Mouse (Mus musculus): ENCODE data around the gene Cad.

DNA sequence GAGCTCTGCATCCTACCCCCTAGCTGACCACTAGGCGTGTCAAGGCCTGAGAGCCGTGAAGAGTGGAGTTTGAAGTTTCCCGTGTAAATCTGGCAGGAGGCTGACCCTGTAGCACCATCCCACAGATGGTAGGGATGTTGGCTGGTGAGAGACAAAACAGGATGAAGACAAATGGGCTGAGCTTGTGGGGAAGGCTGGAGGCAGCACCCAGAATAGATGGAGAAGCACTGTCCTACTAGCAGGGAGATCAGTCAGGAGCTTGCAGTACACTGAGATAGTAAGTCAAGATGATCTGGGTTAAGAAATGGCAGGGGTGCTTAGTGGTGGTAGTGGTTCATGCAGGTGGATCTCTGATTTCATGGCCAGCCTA lies 26.2 kb downstream of the Cad start:
- TF ChIP-seq CTCF (conservative IDR thresholded peaks at IDR 0.05; ENCODE audit: low read length) (no peak), POU5F1 (IDR thresholded peaks at IDR 0.05; ENCODE audit: borderline replicate concordance, low read length) (no peak)

Data from E14TG2a.4 (cell line).